Mouse (Mus musculus): ENCODE measurements around the gene Foxl1. TPM values are rescaled to one million over a fixed set of nuclear protein-coding genes. Genes with fewer than 3 reads are reported as not detected.

Foxl1 gene
- polyA plus RNA-seq, 1 experiment from 2014 or later: 0.15 TPM

GRCm38 (mm10) chr8:121152394-121152793 is 24.7 kb downstream of the Foxl1 start:
- Histone ChIP-seq H3K27ac (ENCODE audit: low read length) (no peak overlapping the region), H3K4me3 (replicated peaks; ENCODE audit: low read length) (no peak overlapping the region), H3K4me2 (ENCODE audit: low read length) (no peak overlapping the region), H3K4me1 (replicated peaks; ENCODE audit: control insufficient read depth, insufficient read depth, low read length) (no peaks in the 10 kb centered on the region), H3K9ac (replicated peaks; ENCODE audit: low read depth, low read length) (no peak overlapping the region), H3K27me3 (replicated peaks; ENCODE audit: control insufficient read depth, insufficient read depth, low read length) (no peaks in the 10 kb centered on the region), H3K36me3 (ENCODE audit: control insufficient read depth, insufficient read depth) (no peaks in the 10 kb centered on the region), H3K9me3 (ENCODE audit: control insufficient read depth, low read length) (no peaks in the 10 kb centered on the region)
- ATAC-seq: no peak
- 69% methylated on average over 12 of the region's 12 CpGs for WGBS

DNA sequence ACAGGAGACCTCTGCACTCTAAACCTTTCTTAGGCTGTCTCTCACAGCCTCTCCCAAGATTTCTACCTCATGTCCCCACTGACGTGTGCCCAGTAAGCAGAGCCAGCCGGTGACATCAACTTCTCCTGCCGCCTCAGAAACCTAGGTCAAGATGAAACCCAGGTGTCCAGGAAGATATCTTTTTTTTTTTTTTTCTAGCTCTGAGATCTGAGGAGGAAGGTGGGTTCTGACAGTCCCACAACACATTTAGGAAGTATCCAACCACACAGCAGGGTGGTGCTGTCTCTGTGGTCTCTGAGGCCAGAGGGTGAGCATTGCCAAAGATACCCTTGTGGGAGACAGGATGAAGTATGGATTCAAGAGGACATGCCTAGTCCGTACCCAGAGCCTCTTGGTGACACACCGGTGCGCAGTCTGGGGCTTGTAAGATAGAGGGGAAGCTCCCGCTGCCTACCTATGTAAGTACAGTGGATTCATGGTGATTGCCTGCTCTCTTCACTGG is 29.3 kb downstream of the Foxl1 start:
- H3K27ac ChIP-seq (ENCODE audit: low read length): no peak overlapping the region
- H3K4me3 ChIP-seq (replicated peaks; ENCODE audit: low read length): no peak overlapping the region
- H3K36me3 ChIP-seq (ENCODE audit: control insufficient read depth, insufficient read depth): no peaks in the 10 kb centered on the region
- WGBS: 92% methylated on average over 7 of the region's 7 CpGs
- no peaks in the 10 kb centered on the region for H3K4me1 ChIP-seq (replicated peaks; ENCODE audit: control insufficient read depth, insufficient read depth, low read length)
- no peak for ATAC-seq
- H3K4me2 ChIP-seq (ENCODE audit: low read length): no peak overlapping the region
- H3K9me3 ChIP-seq (ENCODE audit: control insufficient read depth, low read length): no peaks in the 10 kb centered on the region
- H3K27me3 ChIP-seq (replicated peaks; ENCODE audit: control insufficient read depth, insufficient read depth, low read length): no peaks in the 10 kb centered on the region
- H3K9ac ChIP-seq (replicated peaks; ENCODE audit: low read depth, low read length): no peak overlapping the region

DNA sequence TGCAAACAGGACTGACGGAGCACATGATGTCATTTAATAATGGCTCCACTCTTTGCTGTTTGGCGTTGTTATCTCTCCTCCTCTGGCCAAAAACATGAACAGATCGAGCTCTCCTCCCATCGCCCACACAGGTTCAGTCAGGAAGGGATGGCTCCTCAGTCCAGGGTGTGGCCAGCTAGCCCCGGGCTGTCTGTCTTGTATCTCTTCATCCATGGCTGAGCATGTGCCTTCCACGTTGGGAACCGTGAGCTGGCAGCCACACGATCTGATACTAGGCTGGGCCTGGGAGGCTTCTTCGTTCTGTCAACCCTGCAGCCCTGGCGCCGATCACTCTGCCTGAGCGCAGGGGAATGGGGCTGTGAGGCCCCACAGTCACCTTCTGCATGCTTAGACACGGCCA is 31.1 kb downstream of the Foxl1 start:
- Histone ChIP-seq H3K27ac (ENCODE audit: low read length) (no peak overlapping the region), H3K4me2 (ENCODE audit: low read length) (no peak overlapping the region), H3K9ac (replicated peaks; ENCODE audit: low read depth, low read length) (no peak overlapping the region), H3K27me3 (replicated peaks; ENCODE audit: control insufficient read depth, insufficient read depth, low read length) (no peaks in the 10 kb centered on the region), H3K4me3 (replicated peaks; ENCODE audit: low read length) (no peak overlapping the region), H3K9me3 (ENCODE audit: control insufficient read depth, low read length) (no peaks in the 10 kb centered on the region), H3K36me3 (ENCODE audit: control insufficient read depth, insufficient read depth) (no peaks in the 10 kb centered on the region), H3K4me1 (replicated peaks; ENCODE audit: control insufficient read depth, insufficient read depth, low read length) (no peaks in the 10 kb centered on the region)
- WGBS: 84% methylated on average over 13 of the region's 13 CpGs
- ATAC-seq: no peak

- Histone ChIP-seq H3K9me3 (ENCODE audit: control insufficient read depth, low read length) (no peaks in the 10 kb centered on the region), H3K27me3 (replicated peaks; ENCODE audit: control insufficient read depth, insufficient read depth, low read length) (no peaks in the 10 kb centered on the region), H3K4me2 (ENCODE audit: low read length) (no peak overlapping the region), H3K4me1 (replicated peaks; ENCODE audit: control insufficient read depth, insufficient read depth, low read length) (0 out of 2 replicates have a peak, but pooled peaks cover 3% of the 10 kb centered on the region), H3K36me3 (ENCODE audit: control insufficient read depth, insufficient read depth) (no peaks in the 10 kb centered on the region), H3K27ac (ENCODE audit: low read length) (no peak overlapping the region), H3K9ac (replicated peaks; ENCODE audit: low read depth, low read length) (no peak overlapping the region), H3K4me3 (replicated peaks; ENCODE audit: low read length) (no peak overlapping the region)
- no peak for ATAC-seq
- 91% methylated on average over 5 of the region's 5 CpGs for WGBS
These were observed 33.7 kb downstream of the Foxl1 start for GRCm38 (mm10) chr8:121161437-121161836.

DNA sequence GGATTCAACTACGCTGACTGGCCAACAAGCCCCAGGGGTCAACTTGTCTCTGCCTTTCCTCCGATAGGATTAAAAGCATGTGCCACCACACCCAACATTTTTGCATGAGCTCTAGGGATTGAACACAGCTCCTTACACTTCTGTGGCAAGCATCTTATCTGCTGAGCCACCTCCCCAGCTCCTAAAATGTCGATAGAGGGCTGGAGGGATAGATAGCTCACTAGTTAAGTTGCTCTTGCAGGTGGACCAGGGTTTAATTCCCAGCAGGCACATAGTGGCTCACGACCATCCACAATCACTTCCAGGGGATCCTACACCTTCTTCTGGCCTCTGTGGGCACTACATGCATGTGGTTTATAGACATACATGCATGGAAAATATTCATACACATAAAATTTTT is 34.7 kb downstream of the Foxl1 start:
- no peaks in the 10 kb centered on the region for H3K36me3 ChIP-seq (ENCODE audit: control insufficient read depth, insufficient read depth)
- H3K4me3 ChIP-seq (replicated peaks; ENCODE audit: low read length): no peak overlapping the region
- H3K27me3 ChIP-seq (replicated peaks; ENCODE audit: control insufficient read depth, insufficient read depth, low read length): no peaks in the 10 kb centered on the region
- H3K4me2 ChIP-seq (ENCODE audit: low read length): no peak overlapping the region
- no peak overlapping the region for H3K27ac ChIP-seq (ENCODE audit: low read length)
- no peak overlapping the region for H3K9ac ChIP-seq (replicated peaks; ENCODE audit: low read depth, low read length)
- no peak for ATAC-seq
- H3K4me1 ChIP-seq (replicated peaks; ENCODE audit: control insufficient read depth, insufficient read depth, low read length): 0 out of 2 replicates have a peak, but pooled peaks cover 3% of the 10 kb centered on the region
- no peaks in the 10 kb centered on the region for H3K9me3 ChIP-seq (ENCODE audit: control insufficient read depth, low read length)
- 80% methylated on average over 4 of the region's 4 CpGs for WGBS

DNA sequence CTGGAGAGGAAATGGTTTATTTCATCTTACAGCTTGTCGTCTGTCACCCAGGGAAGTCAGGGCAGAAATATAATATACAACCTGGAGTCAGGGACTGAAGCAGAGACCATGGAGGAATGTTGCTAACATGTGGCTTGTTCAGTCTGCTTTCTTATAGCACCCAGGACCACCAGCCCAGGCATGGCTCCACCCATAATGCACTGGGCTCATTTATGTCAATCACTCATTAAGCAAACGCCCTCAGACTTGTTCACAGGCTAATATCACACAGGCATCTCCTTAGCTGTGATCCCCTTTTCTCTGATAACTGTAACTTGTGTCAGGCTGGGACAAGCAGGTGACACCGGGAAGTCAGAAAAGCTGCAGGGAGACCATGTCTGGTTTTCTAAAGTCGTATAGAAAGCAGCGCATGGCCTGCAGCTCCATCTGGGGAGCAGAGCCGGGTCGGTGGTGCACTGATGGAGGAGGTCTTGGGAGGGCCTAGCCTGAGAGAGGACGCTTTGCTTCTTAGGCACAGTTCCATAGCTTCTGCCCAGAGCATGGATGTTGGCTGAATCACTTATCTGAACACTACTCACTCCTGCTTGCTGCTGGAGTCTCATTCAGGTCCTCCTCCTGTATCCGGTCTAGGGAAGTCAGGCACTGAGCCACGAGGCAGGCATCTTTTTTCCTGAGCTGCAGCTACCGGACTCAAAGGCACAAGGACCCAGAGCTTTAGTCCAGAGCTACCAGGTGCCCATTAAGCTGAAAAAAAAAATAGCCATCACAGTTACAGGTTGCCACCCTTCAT is 35.4 kb downstream of the Foxl1 start:
- no peak overlapping the region for H3K4me3 ChIP-seq (replicated peaks; ENCODE audit: low read length)
- no peak for ATAC-seq
- H3K27me3 ChIP-seq (replicated peaks; ENCODE audit: control insufficient read depth, insufficient read depth, low read length): no peaks in the 10 kb centered on the region
- no peaks in the 10 kb centered on the region for H3K36me3 ChIP-seq (ENCODE audit: control insufficient read depth, insufficient read depth)
- 73% methylated on average over 11 of the region's 11 CpGs for WGBS
- no peak overlapping the region for H3K9ac ChIP-seq (replicated peaks; ENCODE audit: low read depth, low read length)
- 0 out of 2 replicates have a peak, but pooled peaks cover 3% of the 10 kb centered on the region for H3K4me1 ChIP-seq (replicated peaks; ENCODE audit: control insufficient read depth, insufficient read depth, low read length)
- no peak overlapping the region for H3K4me2 ChIP-seq (ENCODE audit: low read length)
- H3K9me3 ChIP-seq (ENCODE audit: control insufficient read depth, low read length): no peaks in the 10 kb centered on the region
- H3K27ac ChIP-seq (ENCODE audit: low read length): no peak overlapping the region

GRCm38 (mm10) chr8:121164017-121164469 is 36.3 kb downstream of the Foxl1 start:
- H3K4me3 ChIP-seq (replicated peaks; ENCODE audit: low read length): no peak overlapping the region
- H3K4me2 ChIP-seq (ENCODE audit: low read length): no peak overlapping the region
- H3K9ac ChIP-seq (replicated peaks; ENCODE audit: low read depth, low read length): no peak overlapping the region
- H3K4me1 ChIP-seq (replicated peaks; ENCODE audit: control insufficient read depth, insufficient read depth, low read length): 0 out of 2 replicates have a peak, but pooled peaks cover 3% of the 10 kb centered on the region
- 45% methylated on average over 8 of the region's 8 CpGs for WGBS
- H3K9me3 ChIP-seq (ENCODE audit: control insufficient read depth, low read length): no peaks in the 10 kb centered on the region
- H3K27ac ChIP-seq (ENCODE audit: low read length): no peak overlapping the region
- no peaks in the 10 kb centered on the region for H3K36me3 ChIP-seq (ENCODE audit: control insufficient read depth, insufficient read depth)
- no peak for ATAC-seq
- no peaks in the 10 kb centered on the region for H3K27me3 ChIP-seq (replicated peaks; ENCODE audit: control insufficient read depth, insufficient read depth, low read length)

- no peak for ATAC-seq
- Histone ChIP-seq H3K9me3 (ENCODE audit: control insufficient read depth, low read length) (no peaks in the 10 kb centered on the region), H3K9ac (replicated peaks; ENCODE audit: low read depth, low read length) (no peak overlapping the region), H3K4me2 (ENCODE audit: low read length) (no peak overlapping the region), H3K27me3 (replicated peaks; ENCODE audit: control insufficient read depth, insufficient read depth, low read length) (no peaks in the 10 kb centered on the region), H3K4me3 (replicated peaks; ENCODE audit: low read length) (no peak overlapping the region), H3K27ac (ENCODE audit: low read length) (no peak overlapping the region), H3K4me1 (replicated peaks; ENCODE audit: control insufficient read depth, insufficient read depth, low read length) (0 out of 2 replicates have a peak, but pooled peaks cover 3% of the 10 kb centered on the region), H3K36me3 (ENCODE audit: control insufficient read depth, insufficient read depth) (no peaks in the 10 kb centered on the region)
- 78% methylated on average over 5 of the region's 5 CpGs for WGBS
These were observed 40.3 kb downstream of the Foxl1 start for GRCm38 (mm10) chr8:121168033-121168432.

GRCm38 (mm10) chr8:121170116-121170515 is 42.4 kb downstream of the Foxl1 start:
- no peaks in the 10 kb centered on the region for H3K27me3 ChIP-seq (replicated peaks; ENCODE audit: control insufficient read depth, insufficient read depth, low read length)
- H3K4me3 ChIP-seq (replicated peaks; ENCODE audit: low read length): no peak overlapping the region
- no peak overlapping the region for H3K4me2 ChIP-seq (ENCODE audit: low read length)
- H3K9ac ChIP-seq (replicated peaks; ENCODE audit: low read depth, low read length): no peak overlapping the region
- no peak overlapping the region for H3K27ac ChIP-seq (ENCODE audit: low read length)
- 55% methylated on average over 7 of the region's 7 CpGs for WGBS
- H3K36me3 ChIP-seq (ENCODE audit: control insufficient read depth, insufficient read depth): no peaks in the 10 kb centered on the region
- H3K4me1 ChIP-seq (replicated peaks; ENCODE audit: control insufficient read depth, insufficient read depth, low read length): no peaks in the 10 kb centered on the region; the same call in 1 of the 2 replicates
- no peaks in the 10 kb centered on the region for H3K9me3 ChIP-seq (ENCODE audit: control insufficient read depth, low read length)
- ATAC-seq: no peak
